Mouse (Mus musculus): ENCODE measurements at regions not wholly inside any gene's neighbourhood (a gene's known extent, or its start where the extent isn't known, plus 50 kb on each side); places are given as distances from the start of the nearest gene placed in this dataset.

- ATAC-seq (replicated peaks in 1 of 2; ENCODE audit: insufficient read depth in 1 of 2, low FRiP score in 2 of 2, low TSS enrichment in 1 of 2, low read depth in 1 of 2, poor library complexity in 2 of 2, severe bottlenecking in 2 of 2) = no peak
Measured at GRCm38 (mm10) chr8:64280391-64280790, 74.3 kb upstream of the Tll1 start.

- ATAC-seq (replicated peaks in 1 of 2; ENCODE audit: insufficient read depth in 1 of 2, low FRiP score in 2 of 2, low TSS enrichment in 1 of 2, low read depth in 1 of 2, poor library complexity in 2 of 2, severe bottlenecking in 2 of 2) = peak; percentile 32 to 37; a peak in 1 of 4 replicates
Measured at GRCm38 (mm10) chr8:64276058-64276457, 70.0 kb upstream of the Tll1 start.

- ATAC-seq (replicated peaks in 1 of 2; ENCODE audit: insufficient read depth in 1 of 2, low FRiP score in 2 of 2, low TSS enrichment in 1 of 2, low read depth in 1 of 2, poor library complexity in 2 of 2, severe bottlenecking in 2 of 2) = no peak
Measured at GRCm38 (mm10) chr8:64265304-64265945, 59.4 kb upstream of the Tll1 start.
